Mouse (Mus musculus) embryo, embryonic 9.5 days (tissue): ENCODE measurements at regions not wholly inside any gene's neighbourhood (a gene's known extent, or its start where the extent isn't known, plus 50 kb on each side); places are given as distances from the start of the nearest gene placed in this dataset.

Experiments
- DNase-seq: peaks from one replicate; pipeline ENCODE4 v3.0.0-alpha.2; 2017; ENCODE audit errors: extremely low spot score

GRCm38 (mm10) chr4:64432097-64432496 lies 385.3 kb upstream of the Tnc start:
- DNase-seq: no peak

- peak; percentile 33 for DNase-seq
Measured at GRCm38 (mm10) chr4:64437744-64438594, 391.2 kb upstream of the Tnc start.

- DNase-seq: no peak
Measured at GRCm38 (mm10) chr4:64451442-64451841, 404.6 kb upstream of the Tnc start.

GRCm38 (mm10) chr4:64451946-64452345 lies 405.1 kb upstream of the Tnc start:
- DNase-seq: no peak

- DNase-seq: peak; percentile 10
Measured at GRCm38 (mm10) chr4:64492260-64492962, 445.6 kb upstream of the Tnc start.

GRCm38 (mm10) chr4:64497759-64498158 lies 450.9 kb upstream of the Tnc start:
- peak; percentile 46 for DNase-seq

- no peak for DNase-seq
Measured at GRCm38 (mm10) chr4:64500635-64501395, 454.0 kb upstream of the Tnc start.

GRCm38 (mm10) chr4:64521883-64522282 lies 475.1 kb upstream of the Tnc start:
- DNase-seq: peak; percentile 11

- no peak for DNase-seq
Measured at GRCm38 (mm10) chr4:64527724-64528332, 481.0 kb upstream of the Tnc start.

- DNase-seq: peak; percentile 20
Measured at GRCm38 (mm10) chr4:64530585-64530984, 483.8 kb upstream of the Tnc start.

GRCm38 (mm10) chr4:64533019-64533418 lies 486.2 kb upstream of the Tnc start:
- no peak for DNase-seq

GRCm38 (mm10) chr4:64535554-64536253 lies 488.9 kb upstream of the Tnc start:
- no peak for DNase-seq

- no peak for DNase-seq
Measured at GRCm38 (mm10) chr4:64538009-64538408, 491.2 kb upstream of the Tnc start.

GRCm38 (mm10) chr4:64544576-64545185 lies 497.9 kb upstream of the Tnc start:
- DNase-seq: no peak

GRCm38 (mm10) chr4:64546386-64546785 lies 499.6 kb upstream of the Tnc start:
- DNase-seq: no peak

GRCm38 (mm10) chr4:64562511-64562910 lies 515.7 kb upstream of the Tnc start:
- DNase-seq: no peak

- no peak for DNase-seq
Measured at GRCm38 (mm10) chr4:64563996-64564395, 517.2 kb upstream of the Tnc start.

GRCm38 (mm10) chr4:64570666-64571065 lies 523.9 kb upstream of the Tnc start:
- peak; percentile 16 for DNase-seq

GRCm38 (mm10) chr4:64575901-64576300 lies 529.1 kb upstream of the Tnc start:
- no peak for DNase-seq

GRCm38 (mm10) chr4:64595014-64595599 lies 528.9 kb upstream of the Pappa start:
- DNase-seq: no peak
